Mouse (Mus musculus): Measurements from ENCODE around the gene Igsf9.
A peak's percentile ranks its signal among the peaks of the same experiment; 100 is the strongest.

DNA sequence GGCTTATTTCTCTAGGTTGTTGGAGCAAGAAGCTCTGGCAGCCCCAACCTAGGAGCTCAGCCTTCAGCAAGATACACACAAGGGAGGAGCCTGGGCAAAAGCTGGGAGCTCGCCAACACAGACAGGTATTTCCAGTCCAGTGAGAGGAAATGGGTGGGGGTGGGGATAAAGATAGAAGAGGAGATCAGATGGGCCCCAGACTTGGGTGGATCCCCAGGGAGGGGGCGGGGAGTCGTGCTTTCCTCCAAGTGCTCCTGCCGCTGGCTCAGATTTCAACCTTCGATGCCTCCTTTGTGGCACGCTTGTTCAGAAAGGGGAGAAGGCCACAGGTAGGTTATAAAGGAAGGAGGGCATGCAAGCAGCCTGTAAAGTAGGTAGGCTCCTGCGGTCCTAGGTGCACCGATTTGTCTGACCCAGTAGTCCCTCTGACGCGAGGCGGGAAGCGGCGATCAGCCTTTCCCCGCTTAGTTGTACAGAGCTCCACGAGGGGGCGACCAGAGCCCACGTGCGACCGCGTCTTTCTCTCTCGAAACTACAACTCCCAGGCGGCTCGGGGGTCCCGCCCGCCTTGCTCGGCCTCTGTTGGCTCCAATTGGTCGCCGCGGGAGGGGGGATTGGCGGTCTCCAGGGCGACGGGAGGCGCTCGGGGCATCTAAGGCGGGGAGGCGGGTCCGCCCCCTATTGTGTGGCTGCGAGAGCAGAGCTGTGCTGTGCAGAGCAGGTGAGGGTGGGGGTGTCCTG lies at the start of gene Igsf9:
- TF ChIP-seq POLR2A (IDR thresholded peaks at IDR 0.05; ENCODE audit: low read depth, low read length) (no peak), RAD21 (IDR thresholded peaks at IDR 0.05; ENCODE audit: low read depth, low read length) (peak; percentile 33), CTCF (conservative IDR thresholded peaks at IDR 0.05 in 1 of 2, IDR thresholded peaks at IDR 0.05 in 1 of 2; ENCODE audit: low read depth in 2 of 2, low read length in 2 of 2) (peak in 1 of 2 experiments; percentile 68; a peak in 2 of 4 replicates), MAZ (IDR thresholded peaks at IDR 0.05; ENCODE audit: low read depth, low read length) (peak; percentile 81), EP300 (IDR thresholded peaks at IDR 0.05; ENCODE audit: low read length) (no peak), MYC (IDR thresholded peaks at IDR 0.05; ENCODE audit: low read depth, low read length) (peak; percentile 88), RCOR1 (conservative IDR thresholded peaks at IDR 0.05; ENCODE audit: low read depth, low read length) (no peak), BHLHE40 (IDR thresholded peaks at IDR 0.05; ENCODE audit: low read depth, low read length) (peak; percentile 79), MEF2A (IDR thresholded peaks at IDR 0.05; ENCODE audit: borderline replicate concordance, low read depth, low read length) (no peak), NRF1 (IDR thresholded peaks at IDR 0.05; ENCODE audit: low read depth, low read length) (no peak; the same call in 1 of the 2 replicates), JUND (conservative IDR thresholded peaks at IDR 0.05; ENCODE audit: low read depth, low read length) (no peak), MAFK (IDR thresholded peaks at IDR 0.05; ENCODE audit: insufficient replicate concordance, low read length) (no peak)

Measured in CH12.LX (cell line).